ENCODE assay signal across 22 mouse cellular contexts in the genomic region with DNA sequence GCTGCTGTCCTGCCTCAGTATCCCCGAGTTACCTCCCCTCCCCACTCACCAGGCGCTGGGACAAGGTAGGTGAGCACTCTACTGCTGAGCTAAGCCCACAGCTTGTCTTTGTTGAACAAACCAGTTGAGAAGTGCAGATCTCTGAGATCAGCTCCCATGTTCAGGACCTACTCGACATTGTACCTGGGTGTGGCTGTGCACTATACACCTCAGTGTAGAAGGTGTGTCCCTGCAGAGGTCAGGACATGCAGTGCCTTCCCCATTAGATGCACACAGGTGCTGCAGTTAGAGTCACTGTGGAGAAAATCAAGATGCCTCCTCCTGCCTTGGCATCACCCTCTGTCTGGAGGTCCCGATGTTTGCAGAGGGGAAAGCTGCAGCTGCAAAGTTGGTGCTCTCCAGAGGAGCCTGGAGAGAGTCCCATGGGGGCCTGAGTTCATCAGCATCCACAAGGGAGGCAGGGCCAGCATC. TPM values are rescaled to one million over a fixed set of nuclear protein-coding genes. Genes with fewer than 3 reads are reported as not detected.
"Had no signal": no experiment of that assay in that cellular context is flagged by ENCODE, and none has a peak within 500 bp of the region (broad histone marks: within the 10 kb centered on the region; RNA-seq: fewer than 3 reads in every experiment).

Gene Olfr317 (minus strand): TSS at position 421 of the 471 bp plus-strand sequence.

- H3K4me3 ChIP-seq: neural tube, embryonic 13.5 days; neural tube, embryonic 15.5 days; stomach, embryonic 15.5 days had no signal

- H3K27ac ChIP-seq: neural tube, embryonic 13.5 days; neural tube, embryonic 15.5 days; stomach, embryonic 15.5 days; stomach, postnatal 0 days had no signal

- H3K9ac ChIP-seq: neural tube, embryonic 13.5 days; neural tube, embryonic 15.5 days; stomach, embryonic 15.5 days had no signal

- H3K9me3 ChIP-seq: neural tube, embryonic 13.5 days; neural tube, embryonic 15.5 days; stomach, embryonic 15.5 days had no signal

- H3K4me2 ChIP-seq: neural tube, embryonic 13.5 days; neural tube, embryonic 15.5 days; stomach, embryonic 15.5 days had no signal

- H3K36me3 ChIP-seq: neural tube, embryonic 13.5 days; neural tube, embryonic 15.5 days; stomach, embryonic 15.5 days had no signal

- H3K27me3 ChIP-seq: neural tube, embryonic 13.5 days; neural tube, embryonic 15.5 days; stomach, embryonic 15.5 days had no signal

- DNase-seq: retina, postnatal 1 day; right cerebral cortex, adult 18-20 months; right cerebral cortex, postnatal 14 days; right cerebral cortex, postnatal 25 days; right cerebral cortex, postnatal 4 days; spleen, adult 18-20 months; thymus, adult 18-20 months; thymus, adult 2 months; thymus, postnatal 14 days; thymus, postnatal 25 days; thymus, postnatal 36 days; thymus, postnatal 4 days had no signal

- H3K4me1 ChIP-seq: neural tube, embryonic 13.5 days; neural tube, embryonic 15.5 days; stomach, embryonic 15.5 days had no signal

RNA-seq across cellular contexts. Expression of gene Olfr317, which starts in this region (rescaled TPM):
- polyA plus RNA-seq: small intestine, adult 2 months; spleen, adult 2 months; stomach, embryonic 14.5 days; stomach, embryonic 15.5 days; stomach, embryonic 16.5 days; stomach, postnatal 0 days; thymus, adult 2 months; thymus, postnatal 0 days; urinary bladder, adult 2 months had no signal
